Mouse (Mus musculus) Patski (cell line): ENCODE results near the gene Dynlt1f. TPM values are rescaled to one million over a fixed set of nuclear protein-coding genes. Genes with fewer than 3 reads are reported as not detected.
"Not testable (repeated sequence)": the region's sequence is repeated elsewhere in the genome, so short reads cannot be mapped to it uniquely, and the experiment has no call there.

Experiments
- ATAC-seq: fragments of 100-300 bp; one replicate; pipeline ENCODE4 v1.8.0; 2021
- CTCF ChIA-PET: fragments of 350-600 bp; sonication (Branson Sonifier 250); formaldehyde crosslinking; loops from one replicate; lab custom pipeline; 2022; ENCODE audit warnings: inconsistent platforms; lab: Charles Lee
- POLR2A ChIA-PET: fragments of 350-600 bp; sonication (Branson Sonifier 250); formaldehyde crosslinking; loops from one replicate; lab custom pipeline; 2022; ENCODE audit warnings: antibody characterized with exemption, inconsistent platforms; lab: Charles Lee
- DNase-seq: peaks from one replicate; pipeline ENCODE4 v3.0.0-alpha.2; 2011; ENCODE audit warnings: low read depth, low spot score
- H3K27me3 ChIP-seq: fragments of 371-371 bp; one replicate; pipeline ENCODE4 v1.5.1; 2021
- in situ Hi-C: fragments of 300-500 bp; cut with MboI; formaldehyde crosslinking; loops from 3 replicates; pipeline ENCODE4 v1.11.1; 2018; ENCODE audit warnings: low pct_unique_long_range_greater_than_20kb, mixed read lengths
- polyA plus RNA-seq: library from polyadenylated mRNA; unstranded; gene quantifications from one replicate; pipeline ENCODE4 v1.2.3, GENCODE M21; 2021

The Dynlt1f gene
- polyA plus RNA-seq, 1 experiment from 2014 or later: 126 TPM

DNA sequence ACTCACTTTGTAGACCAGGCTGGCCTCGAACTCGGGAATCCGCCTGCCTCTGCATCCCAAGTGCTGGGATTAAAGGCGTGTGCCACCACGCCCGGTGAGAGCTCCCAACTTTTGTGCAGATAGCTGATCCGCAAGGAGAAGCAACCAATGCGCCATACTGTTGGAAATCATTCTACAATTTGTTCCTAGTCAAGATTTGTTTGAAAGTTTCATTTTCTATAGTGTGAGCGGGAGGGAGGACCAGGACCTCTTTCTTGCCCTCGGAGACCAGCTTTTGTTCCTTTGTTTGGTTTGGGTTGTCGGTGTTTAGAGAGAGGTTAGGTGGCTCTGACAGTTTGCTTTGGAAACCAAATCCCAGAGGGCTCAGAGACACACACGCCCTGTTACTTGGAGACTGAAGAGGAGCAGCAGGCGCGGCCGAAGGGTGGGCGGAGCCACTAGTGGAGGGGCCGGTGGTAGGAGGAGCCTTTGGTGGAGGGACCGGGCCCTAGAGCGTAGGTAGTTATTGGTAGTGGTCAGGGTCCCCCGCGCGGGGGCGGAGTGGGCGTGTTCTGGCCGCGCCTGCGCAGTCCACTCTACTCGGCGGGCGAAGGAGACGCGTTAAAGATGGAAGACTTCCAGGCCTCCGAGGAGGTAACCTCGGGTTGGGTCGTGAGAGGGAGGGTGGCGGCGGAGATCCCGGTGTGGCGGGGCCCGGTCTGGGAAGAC, 54.3 kb downstream of the Dynlt1f start, which contains the start of gene Dynlt1c:
Gene Dynlt1c, plus strand, starts transcription at position 468 of the 708 bp plus-strand sequence.
- in situ Hi-C loops, DNase-seq, H3K27me3 ChIP-seq, CTCF ChIA-PET: not testable (repeated sequence)
- POLR2A ChIA-PET: interaction anchor here (0.6 kb wide), 1 partner anchor 850 kb away, joined by 3 read pairs; no protein-coding TSS in a partner anchor
- peak; percentile 93 for ATAC-seq

GRCm38 (mm10) chr17:6600216-6600911, 55.3 kb downstream of the Dynlt1f start:
- DNase-seq, CTCF ChIA-PET, POLR2A ChIA-PET, ATAC-seq, in situ Hi-C loops, H3K27me3 ChIP-seq: not testable (repeated sequence)

DNA sequence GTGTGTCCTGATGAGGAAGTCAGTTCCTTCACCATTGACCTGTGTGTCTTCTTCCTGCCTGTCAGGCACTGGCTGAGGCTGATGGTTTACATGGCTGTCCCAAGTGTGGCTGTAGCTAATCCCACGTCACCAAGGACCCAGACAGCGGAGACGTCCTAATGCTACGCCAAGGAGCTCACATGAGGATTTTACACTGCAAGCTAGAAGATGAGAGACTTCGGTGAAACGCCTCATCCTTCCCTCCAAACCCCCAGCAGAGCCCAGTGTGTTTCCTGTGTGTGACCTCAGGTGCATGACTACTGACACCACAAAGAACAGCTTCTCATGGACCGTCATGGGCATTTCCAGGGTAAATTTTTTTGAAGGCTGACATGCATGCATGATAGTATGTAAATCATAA, 57.3 kb downstream of the Dynlt1f start:
- H3K27me3 ChIP-seq, ATAC-seq, DNase-seq, in situ Hi-C loops, CTCF ChIA-PET, POLR2A ChIA-PET: not testable (repeated sequence)

Other genes starting within 250 kb of the Dynlt1f start
- gene Dynlt1b, start 225.8 kb downstream of the Dynlt1f start, polyA plus RNA-seq: 317 TPM
- gene Dynlt1c, start 54.2 kb downstream of the Dynlt1f start, polyA plus RNA-seq: 10.2 TPM
- not detected for gene Sytl3, start 3.2 kb upstream of the Dynlt1f start, polyA plus RNA-seq
- 344 TPM for gene Ezr, start 126.9 kb upstream of the Dynlt1f start, polyA plus RNA-seq